Mouse (Mus musculus) thymus, postnatal 36 days (tissue): ENCODE measurements around the gene Clk1.
"Not testable (repeated sequence)": the region's sequence is repeated elsewhere in the genome, so short reads cannot be mapped to it uniquely, and the experiment has no call there.

ENCODE experiments used
- DNase-seq, 2 experiments: peaks; one replicate each; pipeline ENCODE4 v3.0.0; 2022; ENCODE audit warnings: mixed read lengths in 2 of 2

The Clk1 gene

GRCm38 (mm10) chr1:58403745-58404144, 20.1 kb downstream of the Clk1 start:
- DNase-seq = no peak

GRCm38 (mm10) chr1:58401396-58401795, 22.5 kb downstream of the Clk1 start:
- DNase-seq = no peak

GRCm38 (mm10) chr1:58397731-58398130, 26.1 kb downstream of the Clk1 start:
- no peak for DNase-seq

- DNase-seq = no peak
Observed at GRCm38 (mm10) chr1:58396179-58396578, 27.7 kb downstream of the Clk1 start.

GRCm38 (mm10) chr1:58395341-58395740, 28.5 kb downstream of the Clk1 start:
- no peak for DNase-seq

GRCm38 (mm10) chr1:58393284-58394195, 30.3 kb downstream of the Clk1 start:
- DNase-seq = peak; percentile 44 to 60

- DNase-seq = peak; percentile 93 to 96
Observed at GRCm38 (mm10) chr1:58392652-58393283, 31.1 kb downstream of the Clk1 start, which contains the start of gene Bzw1. Bzw1 (plus strand) TSS chr1:58392898.

GRCm38 (mm10) chr1:58392268-58392651, 31.6 kb downstream of the Clk1 start:
- DNase-seq = no peak

- DNase-seq = no peak
Observed at GRCm38 (mm10) chr1:58391421-58392267, 32.2 kb downstream of the Clk1 start.

- DNase-seq = no peak
Observed at GRCm38 (mm10) chr1:58382586-58383281, 41.1 kb downstream of the Clk1 start.

GRCm38 (mm10) chr1:58375574-58376147, 48.2 kb downstream of the Clk1 start:
- DNase-seq = no peak

- DNase-seq = not testable (repeated sequence)
Observed at GRCm38 (mm10) chr1:58374266-58374665, 49.6 kb downstream of the Clk1 start.

GRCm38 (mm10) chr1:58369716-58370115, 54.1 kb downstream of the Clk1 start:
- no peak for DNase-seq

GRCm38 (mm10) chr1:58366737-58367471, 57.0 kb downstream of the Clk1 start:
- no peak for DNase-seq

GRCm38 (mm10) chr1:58365829-58366228, 58.0 kb downstream of the Clk1 start:
- no peak for DNase-seq

- DNase-seq = no peak
Observed at GRCm38 (mm10) chr1:58364551-58364950, 59.3 kb downstream of the Clk1 start.

GRCm38 (mm10) chr1:58362296-58362695, 61.6 kb downstream of the Clk1 start:
- no peak for DNase-seq
